Mouse (Mus musculus): ENCODE results near the gene A230050P20Rik. TPM values are rescaled to one million over a fixed set of nuclear protein-coding genes. Genes with fewer than 3 reads are reported as not detected.

Gene A230050P20Rik
- polyA plus RNA-seq, 1 experiment, result 25.3 TPM

DNA sequence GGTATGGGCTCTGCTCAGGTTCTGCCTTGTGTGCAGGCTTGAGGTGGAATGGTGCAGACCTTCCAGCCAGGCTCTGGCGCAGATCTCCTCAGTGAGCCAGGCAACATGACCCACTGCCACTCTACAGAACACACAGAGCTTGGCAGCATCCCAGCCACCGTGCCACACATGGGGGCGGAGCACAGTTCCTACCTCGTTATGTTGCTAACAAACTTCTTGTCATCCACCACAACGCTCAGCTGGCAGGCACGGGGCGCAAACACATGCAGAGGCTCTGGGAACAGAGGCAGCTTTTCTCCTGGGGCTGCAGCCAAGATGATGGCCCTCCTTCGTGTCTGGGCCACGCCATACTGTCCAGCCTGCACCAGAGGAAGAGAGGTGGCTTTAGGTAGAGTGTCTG, 41.5 kb downstream of the A230050P20Rik start:
- Histone ChIP-seq H3K27ac (ENCODE audit: insufficient read depth, low read length) (no peak overlapping the region), H3K4me1 (ENCODE audit: control insufficient read depth, insufficient read depth, low read length) (no peaks in the 10 kb centered on the region), H3K4me3 (ENCODE audit: insufficient read depth, low read length) (no peak overlapping the region)
- TF ChIP-seq POLR2A (IDR thresholded peaks at IDR 0.05; ENCODE audit: low read depth, low read length) (no peak), CTCF (IDR thresholded peaks at IDR 0.05; ENCODE audit: borderline replicate concordance, insufficient read depth, low read length) (no peak)

GRCm38 (mm10) chr9:20916160-20916559, 47.7 kb downstream of the A230050P20Rik start:
- 0 out of 2 replicates have a peak, but pooled peaks have one; percentile 8 for TF ChIP-seq CTCF (IDR thresholded peaks at IDR 0.05; ENCODE audit: borderline replicate concordance, insufficient read depth, low read length)
- TF ChIP-seq POLR2A (IDR thresholded peaks at IDR 0.05; ENCODE audit: low read depth, low read length), result no peak
- H3K4me3 ChIP-seq (ENCODE audit: insufficient read depth, low read length), result no peak overlapping the region
- H3K27ac ChIP-seq (ENCODE audit: insufficient read depth, low read length), result no peak overlapping the region
- H3K4me1 ChIP-seq (ENCODE audit: control insufficient read depth, insufficient read depth, low read length), result no peaks in the 10 kb centered on the region

DNA sequence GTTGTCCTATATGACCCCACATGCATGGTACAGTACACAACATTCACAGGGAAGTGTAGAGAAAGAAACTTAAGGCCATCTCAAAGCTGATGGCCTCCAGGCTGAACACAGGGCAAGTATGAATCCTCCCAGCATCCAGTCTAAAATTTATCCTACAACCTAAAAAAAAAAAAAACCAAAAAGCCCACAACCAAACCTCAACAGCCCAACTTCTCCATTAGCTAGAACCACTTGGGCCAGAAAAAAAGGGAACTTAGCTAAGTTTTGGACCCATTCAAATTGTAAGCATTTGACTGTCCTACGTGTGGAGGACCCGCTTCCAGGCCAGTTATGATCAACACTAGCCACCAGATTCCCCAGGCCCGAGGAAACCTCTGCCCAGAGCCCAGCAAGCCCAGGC, 54.8 kb downstream of the A230050P20Rik start:
- no peak overlapping the region for H3K4me3 ChIP-seq (ENCODE audit: insufficient read depth, low read length)
- H3K4me1 ChIP-seq (ENCODE audit: control insufficient read depth, insufficient read depth, low read length), result no peaks in the 10 kb centered on the region
- H3K27ac ChIP-seq (ENCODE audit: insufficient read depth, low read length), result no peak overlapping the region
- TF ChIP-seq POLR2A (IDR thresholded peaks at IDR 0.05; ENCODE audit: low read depth, low read length), result no peak
- TF ChIP-seq CTCF (IDR thresholded peaks at IDR 0.05; ENCODE audit: borderline replicate concordance, insufficient read depth, low read length), result no peak

Other genes starting within 250 kb of the A230050P20Rik start
- gene Ubl5, start 225.8 kb upstream of the A230050P20Rik start, polyA plus RNA-seq (2011; ENCODE audit: insufficient read length, low read depth, missing spikeins), result 243 and 252 TPM in 2 replicates
- 18.3 and 18.9 TPM in 2 replicates for gene Fbxl12, start 223.9 kb upstream of the A230050P20Rik start, polyA plus RNA-seq (2011; ENCODE audit: insufficient read length, low read depth, missing spikeins)
- gene Pin1, start 216.5 kb upstream of the A230050P20Rik start, polyA plus RNA-seq (2011; ENCODE audit: insufficient read length, low read depth, missing spikeins), result 18.6 and 20.3 TPM in 2 replicates
- 3.6 and 6.5 TPM in 2 replicates for gene Olfm2, start 122.3 kb upstream of the A230050P20Rik start, polyA plus RNA-seq (2011; ENCODE audit: insufficient read length, low read depth, missing spikeins)
- 68.7 and 71.7 TPM in 2 replicates for gene Col5a3, start 53.6 kb upstream of the A230050P20Rik start, polyA plus RNA-seq (2011; ENCODE audit: insufficient read length, low read depth, missing spikeins)
- gene Rdh8, start 50.1 kb upstream of the A230050P20Rik start, polyA plus RNA-seq (2011; ENCODE audit: insufficient read length, low read depth, missing spikeins), result not detected in 2 replicates
- gene Angptl6, start 11.1 kb downstream of the A230050P20Rik start, polyA plus RNA-seq (2011; ENCODE audit: insufficient read length, low read depth, missing spikeins), result 2.9 and 4.9 TPM in 2 replicates
- gene Ppan, start 19.5 kb downstream of the A230050P20Rik start, polyA plus RNA-seq (2011; ENCODE audit: insufficient read length, low read depth, missing spikeins), result 31.1 and 34.5 TPM in 2 replicates
- 106 and 107 TPM in 2 replicates for gene Eif3g, start 30.0 kb downstream of the A230050P20Rik start, polyA plus RNA-seq (2011; ENCODE audit: insufficient read length, low read depth, missing spikeins)
- 47.2 and 59.0 TPM in 2 replicates for gene Dnmt1, start 91.2 kb downstream of the A230050P20Rik start, polyA plus RNA-seq (2011; ENCODE audit: insufficient read length, low read depth, missing spikeins)
- gene S1pr2, start 108.1 kb downstream of the A230050P20Rik start, polyA plus RNA-seq (2011; ENCODE audit: insufficient read length, low read depth, missing spikeins), result 34.0 and 36.2 TPM in 2 replicates
- 43.7 and 43.9 TPM in 2 replicates for gene Mrpl4, start 134.1 kb downstream of the A230050P20Rik start, polyA plus RNA-seq (2011; ENCODE audit: insufficient read length, low read depth, missing spikeins)
- gene Icam1, start 147.3 kb downstream of the A230050P20Rik start, polyA plus RNA-seq (2011; ENCODE audit: insufficient read length, low read depth, missing spikeins), result 15.4 and 18.9 TPM in 2 replicates
- gene Icam4, start 160.7 kb downstream of the A230050P20Rik start, polyA plus RNA-seq (2011; ENCODE audit: insufficient read length, low read depth, missing spikeins), result not detected in 2 replicates
- gene Icam5, start 163.4 kb downstream of the A230050P20Rik start, polyA plus RNA-seq (2011; ENCODE audit: insufficient read length, low read depth, missing spikeins), result 0.82 and 1.0 TPM in 2 replicates
- not detected in 2 replicates for gene Zglp1, start 198.5 kb downstream of the A230050P20Rik start, polyA plus RNA-seq (2011; ENCODE audit: insufficient read length, low read depth, missing spikeins)
- gene Gm49373, start 204.5 kb downstream of the A230050P20Rik start, polyA plus RNA-seq (2011; ENCODE audit: insufficient read length, low read depth, missing spikeins), result 0.35 and 0.44 TPM in 2 replicates
- 20.9 and 29.0 TPM in 2 replicates for gene Fdx1l, start 205.0 kb downstream of the A230050P20Rik start, polyA plus RNA-seq (2011; ENCODE audit: insufficient read length, low read depth, missing spikeins)
- gene Gm38431, start 223.4 kb downstream of the A230050P20Rik start, polyA plus RNA-seq (2011; ENCODE audit: insufficient read length, low read depth, missing spikeins), result 2.4 and 5.2 TPM in 2 replicates
- gene Raver1, start 223.4 kb downstream of the A230050P20Rik start, polyA plus RNA-seq (2011; ENCODE audit: insufficient read length, low read depth, missing spikeins), result 34.2 and 40.8 TPM in 2 replicates

Measured in embryonic fibroblast, embryonic 13.5 days (primary cell).